Mouse (Mus musculus) layer of hippocampus, postnatal 25 days (tissue): ENCODE data around the gene Opalin. TPM values are rescaled to one million over a fixed set of nuclear protein-coding genes. Genes with fewer than 3 reads are reported as not detected.

ENCODE experiments used
- DNase-seq, 2 experiments: peaks; one replicate each; pipeline ENCODE4 v3.0.0; 2022; ENCODE audit warnings: mixed read lengths in 2 of 2, low spot score in 1 of 2; ENCODE audit errors: extremely low spot score in 1 of 2
- total RNA-seq, 2 experiments: library from RNA; stranded (reverse); gene quantifications; 2 replicates each; pipeline ENCODE4 v1.2.3; 2021

The Opalin gene
- 10 to 100 TPM; 20.0 to 22.9 TPM for total RNA-seq

DNA sequence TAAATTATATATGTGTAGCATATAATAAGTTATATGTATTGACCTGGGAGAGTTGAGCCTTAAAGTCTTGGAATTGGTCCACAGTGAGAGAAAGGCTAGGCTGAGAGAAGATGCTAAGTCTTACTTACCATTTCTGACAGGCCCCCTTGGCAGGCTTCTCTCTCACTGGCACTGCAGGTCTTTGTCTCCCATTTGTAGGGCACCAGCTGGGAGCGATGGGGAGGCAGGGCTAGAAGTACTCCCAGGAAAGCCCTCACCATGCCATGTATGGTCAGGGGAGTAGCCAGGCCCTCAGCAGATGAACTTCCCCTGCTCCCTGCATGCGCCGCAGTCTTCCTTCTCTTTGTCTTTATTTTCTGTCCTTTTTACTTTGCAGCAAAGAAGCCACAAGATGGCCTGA lies at the start of gene Opalin:
Opalin (minus strand) TSS at position 208 of the 400 bp plus-strand sequence.
- DNase-seq = no peak

DNA sequence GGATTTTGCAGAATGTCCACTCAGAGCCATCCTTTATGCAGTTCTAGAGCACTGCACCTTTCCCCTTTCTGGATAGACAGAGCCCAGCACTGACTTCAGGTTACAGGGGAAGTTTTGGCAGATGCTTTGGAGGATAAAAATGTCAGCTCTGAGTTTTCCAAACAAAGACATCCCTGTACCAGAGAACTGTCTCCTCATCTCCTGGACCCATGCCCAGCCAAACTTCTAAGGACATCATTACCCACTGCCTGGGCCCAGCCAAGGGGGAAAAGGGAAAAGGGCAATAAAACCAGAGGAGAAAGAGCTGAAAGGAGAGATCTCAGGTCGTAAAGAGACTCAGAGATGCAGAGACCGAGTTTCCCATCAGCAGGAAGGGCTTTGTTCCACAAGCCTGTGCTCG lies 46.1 kb upstream of the Opalin start:
- DNase-seq = no peak

- peak in 1 of 2 experiments; percentile 32 for DNase-seq
Measured at GRCm38 (mm10) chr19:41119924-41120323, 43.0 kb upstream of the Opalin start.

- DNase-seq = no peak
Measured at GRCm38 (mm10) chr19:41118346-41118745, 41.4 kb upstream of the Opalin start.

DNA sequence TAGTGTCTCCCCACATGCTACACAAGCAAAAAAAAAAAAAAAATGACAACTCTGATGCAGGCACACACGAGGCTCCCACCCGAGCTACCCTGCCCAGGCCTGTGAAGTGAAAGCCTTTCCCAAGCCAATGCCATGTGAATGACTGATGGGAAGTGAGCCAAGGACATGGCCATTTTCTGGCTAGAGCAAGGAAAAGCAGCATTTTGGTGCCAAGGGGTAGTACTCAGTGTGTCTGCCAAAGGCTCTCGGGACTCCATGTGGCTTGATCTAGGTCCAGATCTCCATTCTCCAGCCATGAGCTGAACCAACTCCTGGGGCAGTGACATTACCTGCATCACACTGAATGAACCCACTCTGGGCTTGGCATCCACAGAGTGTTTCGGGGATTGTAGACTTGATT lies 40.4 kb upstream of the Opalin start:
- DNase-seq = no peak

- DNase-seq = no peak
Measured at GRCm38 (mm10) chr19:41114611-41115010, 37.7 kb upstream of the Opalin start.

DNA sequence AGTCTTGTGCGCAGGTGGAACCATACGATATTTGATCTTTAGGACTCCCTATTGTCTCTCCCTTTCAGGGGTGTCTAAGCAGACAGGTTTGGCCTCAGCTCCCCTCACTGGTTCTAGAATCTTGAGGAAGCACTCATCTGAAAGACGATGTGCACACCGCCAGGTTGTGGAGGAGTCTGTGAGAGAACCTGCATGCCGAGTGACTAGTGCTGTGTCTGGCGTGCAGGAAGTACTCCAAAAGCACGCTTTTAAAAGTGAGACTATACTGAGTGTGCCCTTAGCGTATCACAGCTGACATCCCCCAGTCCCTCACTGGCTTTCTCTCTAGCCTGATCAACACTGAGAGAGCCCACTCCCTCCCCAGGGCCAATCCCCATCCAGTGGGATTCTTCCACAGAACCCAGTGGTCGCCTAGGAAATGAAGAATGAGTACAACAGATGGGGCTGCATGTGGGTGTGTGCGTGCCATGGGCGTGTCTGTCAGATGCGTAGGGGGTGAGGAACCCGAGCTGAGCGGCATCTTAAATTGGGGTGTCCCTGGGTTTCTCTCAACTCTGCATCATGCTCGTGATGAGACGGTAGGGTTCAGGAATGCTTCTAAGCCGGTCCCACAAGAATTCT lies 37.1 kb upstream of the Opalin start:
- no peak for DNase-seq

DNA sequence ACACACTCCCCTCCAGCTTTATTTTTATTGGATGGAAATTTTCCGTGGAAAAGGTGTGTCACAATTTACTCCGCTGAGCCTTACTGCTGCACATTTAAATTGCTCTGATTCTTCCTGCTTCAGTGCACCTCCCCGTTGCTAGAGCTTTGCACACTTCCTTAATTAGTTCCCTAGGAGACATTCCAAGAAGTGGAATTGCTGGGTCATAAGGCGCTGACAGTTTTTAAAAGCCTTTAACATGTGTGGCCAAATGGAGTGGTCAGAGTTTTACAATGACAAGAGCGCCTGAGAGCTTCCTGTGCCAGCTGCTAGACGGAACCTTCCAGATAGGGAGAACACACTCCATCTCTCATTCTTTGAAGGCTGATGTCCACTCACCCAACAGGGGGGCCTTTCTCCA lies 35.7 kb upstream of the Opalin start:
- DNase-seq = no peak

DNA sequence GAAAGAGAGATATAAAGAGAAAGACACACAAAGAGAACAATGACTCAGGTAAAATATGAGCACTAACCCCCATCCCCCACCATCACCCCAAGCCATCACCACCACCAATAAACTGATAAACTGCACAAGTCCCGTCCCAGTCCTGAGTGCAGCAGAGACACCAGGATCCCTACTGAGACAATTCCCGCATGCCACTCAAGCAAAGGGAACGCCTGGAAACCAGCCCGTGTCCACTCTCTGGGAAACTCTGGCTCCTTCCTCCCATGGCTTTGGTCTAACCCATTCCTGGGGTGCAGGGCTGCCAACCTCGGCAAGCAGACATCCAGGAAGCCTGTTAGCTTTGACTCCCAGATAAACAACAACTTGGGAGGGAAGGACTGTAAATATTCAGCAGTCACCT lies 33.1 kb upstream of the Opalin start:
- no peak for DNase-seq

DNA sequence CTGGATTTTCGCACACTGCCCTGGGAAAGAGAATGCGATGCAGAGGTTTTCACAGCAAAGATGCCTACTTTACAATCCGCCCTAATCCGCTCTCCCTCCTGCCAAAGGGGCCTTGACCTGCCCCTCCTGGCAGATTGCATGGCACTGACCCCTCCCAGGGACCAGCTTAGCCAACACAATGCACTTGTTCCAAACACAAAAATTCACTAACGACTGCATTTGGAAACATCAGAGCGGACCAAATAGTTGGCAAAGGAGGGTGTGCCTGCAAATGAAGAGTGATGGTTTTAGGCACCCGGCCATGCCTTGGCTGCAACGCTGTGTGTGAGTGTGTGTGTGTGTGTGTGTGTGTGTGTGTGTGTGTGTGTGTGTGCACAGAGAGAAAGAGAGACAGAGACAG lies 32.6 kb upstream of the Opalin start:
- no peak for DNase-seq

- no peak for DNase-seq
Measured at GRCm38 (mm10) chr19:41108666-41109065, 31.8 kb upstream of the Opalin start.

DNA sequence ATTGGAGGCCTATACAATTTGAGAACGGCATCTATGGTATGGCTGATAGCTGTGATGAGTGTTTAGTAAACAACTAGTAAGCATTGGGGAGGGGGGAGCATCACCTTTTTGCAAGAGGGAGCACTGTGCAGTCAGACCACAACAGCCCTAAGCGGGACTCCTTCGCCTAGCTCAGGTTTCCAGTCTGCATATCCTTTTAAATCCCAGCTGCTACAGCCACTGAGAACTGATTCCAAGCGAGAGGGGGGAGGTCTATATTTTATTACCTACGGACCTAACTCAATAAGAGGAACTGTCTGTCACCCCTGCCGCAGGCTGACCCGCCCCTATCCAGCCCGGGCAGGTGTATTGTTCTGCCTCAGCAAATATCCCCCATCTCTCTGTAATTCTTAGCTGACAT lies 30.6 kb upstream of the Opalin start:
- DNase-seq = no peak

DNA sequence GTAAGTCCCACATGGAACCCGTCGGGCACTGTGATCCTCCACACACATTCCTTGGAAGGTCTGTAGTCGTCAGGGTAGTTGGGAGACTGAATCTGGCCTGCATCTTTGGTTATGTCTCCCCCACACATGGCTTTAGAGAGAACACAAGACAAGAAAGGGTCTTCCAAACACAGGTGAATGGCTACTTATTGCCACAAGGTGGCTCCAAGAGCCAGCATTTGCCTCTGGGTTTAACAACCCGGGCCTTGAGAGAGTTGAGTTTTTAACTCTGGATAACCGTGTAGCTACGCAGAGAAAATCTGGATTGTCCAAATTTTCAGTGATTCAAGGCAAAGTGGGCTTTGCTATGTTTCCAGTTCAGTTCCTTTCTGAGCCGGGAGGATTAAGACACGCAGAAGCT lies 28.0 kb upstream of the Opalin start:
- DNase-seq = no peak

GRCm38 (mm10) chr19:41101390-41101789 lies 24.5 kb upstream of the Opalin start:
- DNase-seq = peak; percentile 63 to 64

GRCm38 (mm10) chr19:41100863-41101262 lies 23.9 kb upstream of the Opalin start:
- DNase-seq = no peak

DNA sequence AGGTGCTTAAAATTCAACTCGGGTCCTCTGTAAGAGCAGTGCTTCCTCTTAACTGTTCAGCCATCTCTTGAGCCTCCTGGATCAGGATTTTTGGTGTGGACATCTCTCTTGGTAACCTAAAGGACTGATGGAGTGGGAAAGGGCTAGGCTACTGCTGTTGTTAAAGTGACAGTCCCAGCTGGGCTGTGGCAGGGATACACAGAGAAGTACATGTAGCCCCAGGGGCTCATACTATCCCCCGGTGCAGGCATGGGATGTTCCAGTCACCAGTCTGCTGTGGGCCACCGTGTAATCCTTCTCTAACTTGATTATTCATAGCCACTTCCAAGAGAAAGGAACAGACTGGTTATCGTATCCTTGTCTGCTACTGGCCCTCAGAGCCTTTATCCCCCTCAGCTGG lies 20.1 kb upstream of the Opalin start:
- DNase-seq = no peak

- no peak for DNase-seq
Measured at GRCm38 (mm10) chr19:41091901-41092300, 15.0 kb upstream of the Opalin start.

DNA sequence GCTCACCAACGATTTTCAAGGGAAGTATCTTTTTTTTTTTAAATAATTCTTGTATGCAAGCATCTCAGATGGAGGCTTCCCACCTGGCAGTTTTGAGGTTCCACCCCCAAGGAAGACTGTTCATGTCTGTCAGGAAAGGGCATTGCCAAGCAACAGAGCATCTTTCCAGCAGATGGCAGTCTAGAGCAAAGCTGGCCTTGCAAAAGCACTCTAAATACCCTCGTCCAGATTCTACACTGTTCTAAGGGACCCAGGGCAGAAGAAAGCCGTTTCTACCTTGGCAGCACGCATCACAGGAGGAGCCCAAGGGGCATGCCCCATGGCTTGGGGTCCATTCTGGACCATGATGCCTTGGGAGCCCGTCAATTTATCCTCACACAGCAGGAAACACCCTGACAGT lies 12.9 kb upstream of the Opalin start:
- peak; percentile 50 to 79 for DNase-seq

GRCm38 (mm10) chr19:41088491-41088890 lies 11.6 kb upstream of the Opalin start:
- no peak for DNase-seq

DNA sequence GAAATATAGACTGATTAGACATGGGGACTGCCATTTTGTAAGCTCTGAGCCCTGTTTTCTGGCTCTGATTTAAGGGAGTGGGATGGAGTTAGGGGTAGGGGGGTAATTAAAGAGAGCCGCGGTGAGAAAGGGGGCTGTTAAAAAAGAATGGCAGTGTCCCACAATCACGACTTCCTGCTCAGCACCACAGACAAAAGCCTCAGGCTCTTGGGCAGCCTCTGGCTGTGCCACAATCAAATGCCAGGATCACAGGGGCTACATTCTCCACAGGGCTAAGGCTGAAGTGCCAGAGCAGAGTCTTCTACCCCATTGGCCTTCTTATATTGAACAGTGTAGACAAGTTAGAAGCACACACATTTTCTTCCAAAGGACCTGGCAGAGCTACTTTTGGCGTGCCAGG lies 11.0 kb upstream of the Opalin start:
- no peak for DNase-seq

DNA sequence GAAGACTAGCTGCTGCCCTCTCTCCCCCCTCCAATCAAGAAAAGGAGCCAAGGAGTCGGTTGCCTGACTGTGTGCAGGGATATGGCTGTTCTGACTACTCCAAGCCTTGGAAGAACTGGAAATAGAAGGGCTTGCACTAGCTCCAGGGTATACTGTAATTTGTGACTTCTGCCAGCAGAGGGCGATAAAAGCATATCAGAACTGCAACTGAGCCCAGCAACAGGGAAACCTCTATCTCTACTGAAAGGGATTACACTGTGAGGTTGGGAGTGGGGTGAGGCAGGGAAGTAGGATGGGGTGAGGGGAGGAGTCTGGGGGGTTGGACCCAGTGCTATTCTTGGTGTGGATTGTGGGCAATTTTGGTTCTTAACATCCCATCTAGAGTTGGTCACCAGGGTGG lies 9.8 kb upstream of the Opalin start:
- peak; percentile 48 to 79 for DNase-seq

DNA sequence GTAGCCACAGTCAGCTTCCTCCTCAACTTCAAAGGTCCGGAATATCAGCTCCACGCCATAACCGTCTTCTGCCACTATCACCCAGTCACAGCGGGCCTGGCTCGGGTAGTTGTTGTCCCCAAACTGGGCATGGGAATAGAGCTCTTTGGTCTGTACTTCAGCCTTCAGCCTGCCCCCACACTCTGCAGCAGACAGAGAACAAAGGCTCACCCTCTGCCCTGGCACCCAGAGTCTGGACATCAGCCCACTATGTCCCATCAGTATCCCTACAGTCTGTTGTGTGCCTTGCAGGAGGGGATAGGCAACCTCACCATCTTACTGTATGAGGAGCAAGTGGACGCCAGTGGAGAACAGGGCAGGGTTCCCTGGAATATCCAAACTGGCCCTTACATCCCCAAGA lies 9.4 kb upstream of the Opalin start:
- no peak for DNase-seq

DNA sequence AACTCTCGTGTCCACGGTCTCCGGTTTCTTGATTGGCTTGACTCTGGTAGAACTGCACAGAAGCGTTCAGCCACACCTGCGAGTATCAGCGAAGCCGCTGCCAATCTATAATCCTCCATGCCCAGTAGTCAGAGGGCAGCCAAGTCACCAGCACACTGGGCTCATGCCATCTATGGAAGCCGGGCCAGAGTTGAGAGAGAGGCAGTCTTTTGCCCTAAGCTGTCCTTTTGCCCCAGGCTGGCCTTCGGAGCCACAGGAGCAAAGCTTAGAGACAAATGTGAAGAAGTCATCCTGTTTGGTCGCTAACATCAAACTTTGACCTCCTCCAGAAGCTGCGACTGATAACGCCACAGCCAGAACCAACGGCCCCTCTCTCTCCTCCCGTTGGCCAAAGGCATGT lies 6.7 kb upstream of the Opalin start:
- DNase-seq = no peak
